Mouse (Mus musculus): ENCODE results near the gene Bnc2.

Gene Bnc2

GRCm38 (mm10) chr4:84502581-84503269 lies 172.3 kb downstream of the Bnc2 start:
- DNase-seq (ENCODE audit: low read depth), result no peak

GRCm38 (mm10) chr4:84500796-84501349 lies 174.2 kb downstream of the Bnc2 start:
- no peak for DNase-seq (ENCODE audit: low read depth)

GRCm38 (mm10) chr4:84500259-84500658 lies 174.8 kb downstream of the Bnc2 start:
- DNase-seq (ENCODE audit: low read depth), result no peak

- no peak for DNase-seq (ENCODE audit: low read depth)
These were observed 176.6 kb downstream of the Bnc2 start for GRCm38 (mm10) chr4:84498469-84498868.

- no peak for DNase-seq (ENCODE audit: low read depth)
These were observed 186.8 kb downstream of the Bnc2 start for GRCm38 (mm10) chr4:84488323-84488722.

- DNase-seq (ENCODE audit: low read depth), result no peak
These were observed 192.4 kb downstream of the Bnc2 start for GRCm38 (mm10) chr4:84482680-84483079.

- DNase-seq (ENCODE audit: low read depth), result no peak
These were observed 202.4 kb downstream of the Bnc2 start for GRCm38 (mm10) chr4:84472643-84473042.

GRCm38 (mm10) chr4:84470106-84470885 lies 204.8 kb downstream of the Bnc2 start:
- no peak for DNase-seq (ENCODE audit: low read depth)

- no peak for DNase-seq (ENCODE audit: low read depth)
These were observed 205.7 kb downstream of the Bnc2 start for GRCm38 (mm10) chr4:84469400-84469799.

- DNase-seq (ENCODE audit: low read depth), result no peak
These were observed 207.4 kb downstream of the Bnc2 start for GRCm38 (mm10) chr4:84467722-84468121.

- no peak for DNase-seq (ENCODE audit: low read depth)
These were observed 216.9 kb downstream of the Bnc2 start for GRCm38 (mm10) chr4:84458218-84458560.

- no peak for DNase-seq (ENCODE audit: low read depth)
These were observed 217.4 kb downstream of the Bnc2 start for GRCm38 (mm10) chr4:84457512-84458217.

- no peak for DNase-seq (ENCODE audit: low read depth)
These were observed 218.2 kb downstream of the Bnc2 start for GRCm38 (mm10) chr4:84456853-84457249.

- no peak for DNase-seq (ENCODE audit: low read depth)
These were observed 218.8 kb downstream of the Bnc2 start for GRCm38 (mm10) chr4:84456198-84456852.

GRCm38 (mm10) chr4:84454493-84454892 lies 220.6 kb downstream of the Bnc2 start:
- no peak for DNase-seq (ENCODE audit: low read depth)

- DNase-seq (ENCODE audit: low read depth), result no peak
These were observed 221.5 kb downstream of the Bnc2 start for GRCm38 (mm10) chr4:84453586-84453985.

GRCm38 (mm10) chr4:84452642-84453041 lies 222.4 kb downstream of the Bnc2 start:
- DNase-seq (ENCODE audit: low read depth), result no peak

- DNase-seq (ENCODE audit: low read depth), result no peak
These were observed 225.6 kb downstream of the Bnc2 start for GRCm38 (mm10) chr4:84449246-84450005.

GRCm38 (mm10) chr4:84433324-84433723 lies 241.8 kb downstream of the Bnc2 start:
- DNase-seq (ENCODE audit: low read depth), result no peak

- DNase-seq (ENCODE audit: low read depth), result no peak
These were observed 243.2 kb downstream of the Bnc2 start for GRCm38 (mm10) chr4:84431677-84432515.

All from naive thymus-derived CD4-positive, alpha-beta T cell, adult 2 months (primary cell).